Mouse (Mus musculus): ENCODE measurements around the gene Cplx1.

Gene Cplx1

DNA sequence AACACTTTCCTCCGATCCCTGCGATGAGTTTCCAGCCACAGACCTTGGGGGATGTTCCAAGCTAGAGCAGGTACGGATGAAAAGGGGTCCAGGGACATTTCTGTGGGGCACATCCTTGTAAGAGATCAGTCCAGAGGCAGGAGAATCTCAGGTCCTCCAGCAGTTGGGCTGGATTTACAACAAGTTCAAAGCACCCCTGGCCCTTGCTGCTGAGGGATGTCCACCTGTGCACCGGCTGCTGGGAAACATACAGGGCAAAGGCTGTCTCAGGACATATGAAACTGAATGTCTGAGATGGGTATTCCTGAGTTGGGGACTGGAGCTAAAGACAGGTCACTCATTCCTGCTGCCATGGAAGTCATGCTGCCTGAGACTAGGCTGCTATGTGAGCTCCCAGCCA is 7.2 kb upstream of the Cplx1 start:
- Histone ChIP-seq H3K9me3 (ENCODE audit: low read length) (no peaks in the 10 kb centered on the region), H3K27me3 (ENCODE audit: insufficient read depth, low read length) (peaks cover 31% of the 10 kb centered on the region), H3K4me1 (replicated peaks; ENCODE audit: low read depth, low read length) (no peaks in the 10 kb centered on the region), H3K36me3 (ENCODE audit: insufficient read depth, low read length) (no peaks in the 10 kb centered on the region), H3K4me3 (replicated peaks; ENCODE audit: low read length) (no peak overlapping the region)
- no peak for TF ChIP-seq POU5F1 (IDR thresholded peaks at IDR 0.05; ENCODE audit: borderline replicate concordance, low read length)
- no peak for TF ChIP-seq NANOG (IDR thresholded peaks at IDR 0.05; ENCODE audit: borderline replicate concordance, low read length)
- no peak for TF ChIP-seq CTCF (conservative IDR thresholded peaks at IDR 0.05; ENCODE audit: low read length)

DNA sequence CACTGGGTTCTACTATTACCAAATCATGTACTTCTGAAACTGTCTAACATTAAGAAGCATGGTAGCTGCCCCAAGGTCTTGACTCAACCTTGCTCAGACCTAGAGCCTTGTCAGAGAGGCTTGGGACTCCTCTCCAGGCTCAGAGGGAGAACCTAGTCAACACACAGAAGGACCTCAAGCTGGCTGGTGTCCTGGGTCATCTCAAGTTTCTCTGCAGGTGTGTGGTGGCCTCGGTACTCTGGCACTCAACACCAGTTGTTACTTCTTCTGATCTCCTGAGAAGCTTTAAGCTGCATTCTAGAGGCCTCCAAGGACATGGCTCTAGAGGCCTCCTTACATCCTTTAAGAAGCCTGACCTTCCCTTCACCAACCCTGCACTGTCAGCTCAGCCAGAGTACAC is 4.2 kb upstream of the Cplx1 start:
- peaks cover 15% of the 10 kb centered on the region for H3K4me1 ChIP-seq (replicated peaks; ENCODE audit: low read depth, low read length)
- H3K36me3 ChIP-seq (ENCODE audit: insufficient read depth, low read length), result no peaks in the 10 kb centered on the region
- peaks cover 57% of the 10 kb centered on the region for H3K27me3 ChIP-seq (ENCODE audit: insufficient read depth, low read length)
- no peak overlapping the region for H3K4me3 ChIP-seq (replicated peaks; ENCODE audit: low read length)
- no peak for TF ChIP-seq POU5F1 (IDR thresholded peaks at IDR 0.05; ENCODE audit: borderline replicate concordance, low read length)
- H3K9me3 ChIP-seq (ENCODE audit: low read length), result no peaks in the 10 kb centered on the region

DNA sequence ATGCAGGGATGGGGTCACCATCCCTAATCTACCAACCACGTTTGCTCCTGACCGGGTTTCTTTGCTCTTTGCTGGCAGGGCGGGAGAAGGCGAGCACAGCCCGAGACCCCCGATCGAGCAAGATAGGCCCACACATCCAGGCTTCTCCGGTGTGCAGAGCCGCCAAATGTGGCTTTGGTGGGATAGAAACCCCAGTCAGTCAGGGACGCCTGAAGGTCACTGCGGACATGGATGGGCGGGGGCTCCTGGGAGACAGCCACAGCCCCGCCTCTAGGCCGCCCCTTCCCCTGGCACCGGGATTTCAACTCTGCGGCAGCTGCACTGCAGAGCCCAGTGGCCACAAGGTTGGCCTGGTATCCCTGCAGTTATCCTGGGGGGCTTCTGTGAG is 377 bp upstream of the Cplx1 start:
- Histone ChIP-seq H3K9me3 (ENCODE audit: low read length) (no peaks in the 10 kb centered on the region), H3K27me3 (ENCODE audit: insufficient read depth, low read length) (peaks cover 72% of the 10 kb centered on the region), H3K4me3 (replicated peaks; ENCODE audit: low read length) (peak overlapping the region; percentile 83), H3K36me3 (ENCODE audit: insufficient read depth, low read length) (no peaks in the 10 kb centered on the region), H3K4me1 (replicated peaks; ENCODE audit: low read depth, low read length) (peaks cover 22% of the 10 kb centered on the region)
- TF ChIP-seq POU5F1 (IDR thresholded peaks at IDR 0.05; ENCODE audit: borderline replicate concordance, low read length) (no peak), NANOG (IDR thresholded peaks at IDR 0.05; ENCODE audit: borderline replicate concordance, low read length) (no peak), CTCF (conservative IDR thresholded peaks at IDR 0.05; ENCODE audit: low read length) (no peak)

DNA sequence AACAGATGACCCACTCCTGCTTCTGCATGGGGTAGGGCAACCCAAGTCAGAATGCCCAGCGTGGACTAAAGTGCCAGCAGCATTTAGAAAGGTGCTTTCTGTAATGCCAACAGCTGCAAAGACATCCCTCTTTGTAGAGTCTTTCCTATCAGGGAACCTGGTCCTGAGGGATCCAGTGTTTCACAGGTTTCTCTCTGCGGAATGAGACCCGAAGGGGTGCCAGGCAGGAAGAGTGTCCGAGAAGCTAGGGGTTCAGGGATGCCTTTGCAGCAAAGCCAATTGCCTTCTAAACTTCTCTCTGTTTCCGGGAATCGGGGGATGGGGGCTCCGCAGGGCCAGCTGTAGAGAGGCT is 711 bp downstream of the Cplx1 start:
- Histone ChIP-seq H3K36me3 (ENCODE audit: insufficient read depth, low read length) (no peaks in the 10 kb centered on the region), H3K27me3 (ENCODE audit: insufficient read depth, low read length) (peaks cover 64% of the 10 kb centered on the region), H3K4me3 (replicated peaks; ENCODE audit: low read length) (peak overlapping the region; percentile 83), H3K4me1 (replicated peaks; ENCODE audit: low read depth, low read length) (peaks cover 22% of the 10 kb centered on the region), H3K9me3 (ENCODE audit: low read length) (no peaks in the 10 kb centered on the region)
- TF ChIP-seq POU5F1 (IDR thresholded peaks at IDR 0.05; ENCODE audit: borderline replicate concordance, low read length) (no peak), NANOG (IDR thresholded peaks at IDR 0.05; ENCODE audit: borderline replicate concordance, low read length) (no peak), CTCF (conservative IDR thresholded peaks at IDR 0.05; ENCODE audit: low read length) (no peak)

DNA sequence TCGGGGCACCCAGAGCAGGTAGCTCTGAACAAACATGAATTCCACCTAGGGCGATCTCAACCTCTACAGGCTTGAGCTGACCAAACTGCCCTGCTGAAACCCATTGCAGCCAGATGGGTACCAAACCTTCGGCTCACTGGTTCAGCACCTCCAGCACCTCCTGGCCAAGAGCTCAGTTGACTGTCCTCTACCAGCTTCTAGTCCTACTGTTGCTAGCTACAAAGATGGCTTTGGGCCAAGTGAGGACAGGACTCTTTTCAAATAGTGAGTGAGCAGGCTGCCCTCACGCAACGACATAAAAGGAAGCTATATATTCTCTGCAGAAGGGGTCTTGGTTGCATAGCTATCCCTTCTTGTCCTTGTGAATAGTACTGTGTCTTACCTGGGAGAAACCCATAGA is 2.2 kb downstream of the Cplx1 start:
- H3K27me3 ChIP-seq (ENCODE audit: insufficient read depth, low read length), result peaks cover 53% of the 10 kb centered on the region
- no peak overlapping the region for H3K4me3 ChIP-seq (replicated peaks; ENCODE audit: low read length)
- TF ChIP-seq POU5F1 (IDR thresholded peaks at IDR 0.05; ENCODE audit: borderline replicate concordance, low read length) (no peak), CTCF (conservative IDR thresholded peaks at IDR 0.05; ENCODE audit: low read length) (no peak)
- H3K9me3 ChIP-seq (ENCODE audit: low read length), result no peaks in the 10 kb centered on the region
- peaks cover 22% of the 10 kb centered on the region for H3K4me1 ChIP-seq (replicated peaks; ENCODE audit: low read depth, low read length)
- H3K36me3 ChIP-seq (ENCODE audit: insufficient read depth, low read length), result no peaks in the 10 kb centered on the region

DNA sequence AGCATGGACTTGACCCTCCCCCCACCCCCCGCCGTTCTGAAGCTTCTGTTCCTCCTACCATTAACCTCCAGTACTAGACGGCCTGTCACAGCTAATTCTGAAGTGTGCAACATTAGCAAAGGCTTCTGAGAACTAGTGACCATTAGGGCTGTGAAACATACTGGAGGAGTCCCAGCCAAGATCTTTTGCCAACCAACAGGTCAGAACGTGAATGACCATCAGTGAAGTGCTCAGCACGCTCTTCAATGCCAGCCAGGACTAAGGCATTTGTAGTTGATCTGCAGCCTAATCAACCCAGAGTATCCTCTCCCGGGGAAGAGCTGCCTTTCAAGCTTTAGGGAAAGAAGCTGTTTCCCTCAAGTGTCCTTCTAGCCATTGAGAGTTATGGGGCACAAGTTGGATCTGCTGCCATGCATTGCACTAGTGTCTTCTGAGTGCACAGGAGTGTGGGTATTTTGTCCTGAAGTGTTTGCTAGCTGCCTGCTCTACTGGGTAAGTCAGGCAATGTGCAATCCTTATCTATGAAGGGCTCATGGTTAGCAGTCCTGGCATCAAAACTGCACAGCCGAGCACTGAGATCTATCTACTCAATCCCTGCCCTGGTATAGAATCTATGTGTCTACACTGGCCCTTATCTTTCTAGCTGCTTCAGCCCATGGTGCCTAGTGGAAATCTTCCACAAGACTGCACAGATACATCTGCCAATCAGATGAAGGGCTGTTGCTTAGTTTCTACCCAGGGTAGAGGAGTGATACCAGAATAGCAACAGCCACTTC is 6.1 kb downstream of the Cplx1 start:
- Histone ChIP-seq H3K4me3 (replicated peaks; ENCODE audit: low read length) (no peak overlapping the region), H3K27me3 (ENCODE audit: insufficient read depth, low read length) (peaks cover 18% of the 10 kb centered on the region), H3K4me1 (replicated peaks; ENCODE audit: low read depth, low read length) (peaks cover 3% of the 10 kb centered on the region), H3K36me3 (ENCODE audit: insufficient read depth, low read length) (no peaks in the 10 kb centered on the region), H3K9me3 (ENCODE audit: low read length) (no peaks in the 10 kb centered on the region)
- no peak for TF ChIP-seq POU5F1 (IDR thresholded peaks at IDR 0.05; ENCODE audit: borderline replicate concordance, low read length)
- no peak for TF ChIP-seq CTCF (conservative IDR thresholded peaks at IDR 0.05; ENCODE audit: low read length)
- TF ChIP-seq NANOG (IDR thresholded peaks at IDR 0.05; ENCODE audit: borderline replicate concordance, low read length), result no peak

DNA sequence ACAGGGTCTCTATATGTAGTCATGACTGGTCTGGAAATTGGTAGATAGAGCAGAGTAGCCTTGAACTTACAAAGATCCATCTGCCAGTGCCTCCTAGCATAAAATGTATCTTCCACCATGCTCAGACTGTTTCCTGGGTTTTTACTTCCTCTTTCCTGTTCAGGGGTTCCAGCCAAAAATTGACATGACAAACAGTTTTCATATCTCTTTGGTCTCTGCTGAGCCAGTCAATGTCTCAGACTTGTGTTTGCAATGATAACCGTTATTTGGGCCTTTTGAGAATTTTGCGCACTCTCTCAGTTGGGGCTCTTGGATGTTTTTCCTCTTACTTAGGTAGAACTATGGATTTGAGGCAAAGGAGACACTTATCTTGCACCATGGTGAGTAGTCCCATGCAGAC is 15.6 kb downstream of the Cplx1 start:
- H3K9me3 ChIP-seq (ENCODE audit: low read length), result no peaks in the 10 kb centered on the region
- no peaks in the 10 kb centered on the region for H3K36me3 ChIP-seq (ENCODE audit: insufficient read depth, low read length)
- no peaks in the 10 kb centered on the region for H3K4me1 ChIP-seq (replicated peaks; ENCODE audit: low read depth, low read length)
- no peaks in the 10 kb centered on the region for H3K27me3 ChIP-seq (ENCODE audit: insufficient read depth, low read length)
- TF ChIP-seq NANOG (IDR thresholded peaks at IDR 0.05; ENCODE audit: borderline replicate concordance, low read length) (no peak), CTCF (conservative IDR thresholded peaks at IDR 0.05; ENCODE audit: low read length) (no peak), POU5F1 (IDR thresholded peaks at IDR 0.05; ENCODE audit: borderline replicate concordance, low read length) (no peak)
- no peak overlapping the region for H3K4me3 ChIP-seq (replicated peaks; ENCODE audit: low read length)

DNA sequence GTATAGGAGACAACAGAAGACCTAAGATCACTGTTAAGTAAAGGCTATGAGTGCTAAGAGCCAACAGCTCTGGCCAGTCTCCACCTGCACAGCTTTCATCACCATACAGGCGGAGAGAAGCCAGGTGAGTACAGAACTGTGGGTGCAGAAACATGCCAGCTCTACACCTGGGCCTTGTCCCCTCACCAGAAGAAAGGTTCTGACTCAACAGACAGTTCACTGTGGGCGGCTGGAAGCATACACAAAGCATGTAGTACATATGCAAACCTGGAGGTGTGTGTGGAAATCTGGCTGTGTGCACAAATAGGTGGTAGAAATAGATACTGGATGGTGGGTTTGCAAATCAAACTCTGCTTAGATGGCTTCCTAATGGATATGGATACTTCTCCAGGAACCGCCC is 27.2 kb downstream of the Cplx1 start:
- no peak for TF ChIP-seq CTCF (conservative IDR thresholded peaks at IDR 0.05; ENCODE audit: low read length)
- no peak for TF ChIP-seq NANOG (IDR thresholded peaks at IDR 0.05; ENCODE audit: borderline replicate concordance, low read length)
- TF ChIP-seq POU5F1 (IDR thresholded peaks at IDR 0.05; ENCODE audit: borderline replicate concordance, low read length), result no peak
- H3K4me3 ChIP-seq (replicated peaks; ENCODE audit: low read length), result no peak overlapping the region
- H3K27me3 ChIP-seq (ENCODE audit: insufficient read depth, low read length), result no peaks in the 10 kb centered on the region
- no peaks in the 10 kb centered on the region for H3K36me3 ChIP-seq (ENCODE audit: insufficient read depth, low read length)
- H3K4me1 ChIP-seq (replicated peaks; ENCODE audit: low read depth, low read length), result peaks cover 41% of the 10 kb centered on the region
- H3K9me3 ChIP-seq (ENCODE audit: low read length), result peaks cover 6% of the 10 kb centered on the region; the same call in 1 of the 2 replicates

DNA sequence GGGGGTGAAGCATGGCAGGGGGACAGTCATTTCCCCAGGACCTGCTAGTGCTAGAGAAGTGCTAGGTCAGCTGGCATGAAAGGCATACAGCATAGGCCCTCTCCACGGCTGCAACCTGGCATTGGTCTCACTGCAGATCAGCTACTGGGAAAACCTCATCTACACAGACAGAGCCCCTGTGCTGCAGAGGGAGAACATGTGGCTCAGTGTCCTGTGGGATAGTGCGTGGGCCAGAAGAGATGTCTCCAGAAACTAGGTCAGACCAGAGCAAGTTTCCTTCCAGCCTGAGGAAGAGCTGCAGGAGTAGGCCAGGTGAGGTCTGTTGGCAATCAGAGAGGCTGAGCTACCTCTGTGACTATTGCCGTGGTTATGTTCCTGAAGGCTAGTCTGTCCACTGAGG is 27.9 kb downstream of the Cplx1 start:
- TF ChIP-seq NANOG (IDR thresholded peaks at IDR 0.05; ENCODE audit: borderline replicate concordance, low read length) (no peak), CTCF (conservative IDR thresholded peaks at IDR 0.05; ENCODE audit: low read length) (no peak), POU5F1 (IDR thresholded peaks at IDR 0.05; ENCODE audit: borderline replicate concordance, low read length) (no peak)
- Histone ChIP-seq H3K4me1 (replicated peaks; ENCODE audit: low read depth, low read length) (peaks cover 43% of the 10 kb centered on the region), H3K9me3 (ENCODE audit: low read length) (peaks cover 6% of the 10 kb centered on the region; the same call in 1 of the 2 replicates), H3K36me3 (ENCODE audit: insufficient read depth, low read length) (no peaks in the 10 kb centered on the region), H3K27me3 (ENCODE audit: insufficient read depth, low read length) (no peaks in the 10 kb centered on the region), H3K4me3 (replicated peaks; ENCODE audit: low read length) (no peak overlapping the region)

All from E14TG2a.4 (cell line).